Mouse (Mus musculus) E14TG2a.4 (cell line): Measurements from ENCODE around the gene Chst8.

Experiments
- CTCF ChIP-seq: conservative IDR thresholded peaks from 2 replicates; pipeline ENCODE4 v1.5.1; 2014; ENCODE audit warnings: low read length
- NANOG ChIP-seq: IDR thresholded peaks from 2 replicates; pipeline ENCODE4 v1.6.1; 2014; ENCODE audit warnings: borderline replicate concordance, low read length, mixed read lengths
- POU5F1 ChIP-seq: IDR thresholded peaks from 2 replicates; pipeline ENCODE4 v1.6.1; 2014; ENCODE audit warnings: low read length, borderline replicate concordance

DNA sequence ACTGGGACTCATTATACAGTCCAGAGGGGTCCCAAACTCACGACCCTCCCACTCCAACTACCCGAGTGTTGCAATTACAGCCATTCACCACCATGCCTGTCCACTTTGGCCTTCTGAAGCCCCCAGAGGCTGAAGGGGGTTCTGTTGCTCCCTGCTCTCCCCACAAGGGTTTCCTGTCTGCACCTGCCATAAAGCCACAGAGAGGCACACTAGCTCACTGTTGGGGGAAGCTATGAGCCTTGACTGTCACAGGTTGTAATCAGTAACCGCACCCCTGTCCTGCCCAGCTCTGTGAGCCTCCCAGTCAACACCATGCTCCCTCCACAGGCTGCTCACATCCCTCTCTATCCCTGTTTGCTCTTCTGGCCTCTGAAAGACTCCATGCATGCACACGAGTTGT, 64.0 kb downstream of the Chst8 start:
- peak; percentile 13; the same call in 1 of the 2 replicates for TF ChIP-seq CTCF
- no peak for TF ChIP-seq POU5F1
- TF ChIP-seq NANOG: no peak
